Mouse (Mus musculus): ENCODE results near the gene Gm9195. TPM values are rescaled to one million over a fixed set of nuclear protein-coding genes. Genes with fewer than 3 reads are reported as not detected.

Gm9195 gene
- polyA plus RNA-seq, 1 experiment = not detected

- peaks cover 29% of the 10 kb centered on the region for H3K27me3 ChIP-seq (ENCODE audit: control insufficient read depth, insufficient read depth, insufficient read length)
- no peaks in the 10 kb centered on the region for H3K36me3 ChIP-seq (ENCODE audit: control insufficient read depth, insufficient read depth)
- no peaks in the 10 kb centered on the region for H3K79me2 ChIP-seq (ENCODE audit: control insufficient read depth, insufficient read depth)
- TF ChIP-seq CEBPB (IDR thresholded peaks at IDR 0.05; ENCODE audit: insufficient read depth, poor library complexity, severe bottlenecking) (no peak), TCF12 (IDR thresholded peaks at IDR 0.05; ENCODE audit: insufficient read depth, poor library complexity, severe bottlenecking) (no peak), SRF (IDR thresholded peaks at IDR 0.05; ENCODE audit: control insufficient read depth, insufficient read length, low read depth) (no peak), MYOD1 (IDR thresholded peaks at IDR 0.05; ENCODE audit: control insufficient read depth in 1 of 3, insufficient read length in 2 of 3, low read depth in 2 of 3) (no peak), USF1 (IDR thresholded peaks at IDR 0.05; ENCODE audit: low read depth) (no peak), TCF3 (IDR thresholded peaks at IDR 0.05; ENCODE audit: insufficient read length, low read depth) (no peak), MYOG (IDR thresholded peaks at IDR 0.05; ENCODE audit: control insufficient read depth in 1 of 3, insufficient read depth in 1 of 3, insufficient read length in 2 of 3, low read depth in 2 of 3) (no peak), REST (IDR thresholded peaks at IDR 0.05; ENCODE audit: insufficient read depth, insufficient read length) (no peak), POLR2AphosphoS2 (IDR thresholded peaks at IDR 0.05; ENCODE audit: insufficient read length, low read depth) (no peak), POLR2A (IDR thresholded peaks at IDR 0.05; ENCODE audit: insufficient read length, low read depth) (no peak), E2F4 (IDR thresholded peaks at IDR 0.05; ENCODE audit: insufficient read depth) (no peak), MAX (IDR thresholded peaks at IDR 0.05; ENCODE audit: low read depth) (no peak)
- no peak overlapping the region for H3K4me3 ChIP-seq
- H3K4me2 ChIP-seq (ENCODE audit: low read depth) = no peak overlapping the region
- H3ac ChIP-seq (ENCODE audit: control insufficient read depth, insufficient read length) = no peak overlapping the region
Observed at GRCm38 (mm10) chr14:72440436-72440835, 51.2 kb downstream of the Gm9195 start.

- H3K36me3 ChIP-seq (ENCODE audit: control insufficient read depth, insufficient read depth) = no peaks in the 10 kb centered on the region
Observed at GRCm38 (mm10) chr14:72438976-72439375, 52.7 kb downstream of the Gm9195 start.

GRCm38 (mm10) chr14:72389696-72390095 is 101.9 kb downstream of the Gm9195 start:
- no peaks in the 10 kb centered on the region for H3K27me3 ChIP-seq (ENCODE audit: control insufficient read depth, insufficient read depth, insufficient read length)
- no peak overlapping the region for H3ac ChIP-seq (ENCODE audit: control insufficient read depth, insufficient read length)

More at GRCm38 (mm10) chr14:72438976-72439375, 52.7 kb downstream of the Gm9195 start:
- H3K4me3 ChIP-seq = no peak overlapping the region
- H3ac ChIP-seq (ENCODE audit: control insufficient read depth, insufficient read length) = no peak overlapping the region
- TF ChIP-seq REST (IDR thresholded peaks at IDR 0.05; ENCODE audit: insufficient read depth, insufficient read length) (no peak), E2F4 (IDR thresholded peaks at IDR 0.05; ENCODE audit: insufficient read depth) (no peak), MAX (IDR thresholded peaks at IDR 0.05; ENCODE audit: low read depth) (no peak), TCF12 (IDR thresholded peaks at IDR 0.05; ENCODE audit: insufficient read depth, poor library complexity, severe bottlenecking) (no peak), TCF3 (IDR thresholded peaks at IDR 0.05; ENCODE audit: insufficient read length, low read depth) (no peak), POLR2A (IDR thresholded peaks at IDR 0.05; ENCODE audit: insufficient read length, low read depth) (no peak), SRF (IDR thresholded peaks at IDR 0.05; ENCODE audit: control insufficient read depth, insufficient read length, low read depth) (no peak), USF1 (IDR thresholded peaks at IDR 0.05; ENCODE audit: low read depth) (no peak), MYOD1 (IDR thresholded peaks at IDR 0.05; ENCODE audit: control insufficient read depth in 1 of 3, insufficient read length in 2 of 3, low read depth in 2 of 3) (no peak), MYOG (IDR thresholded peaks at IDR 0.05; ENCODE audit: control insufficient read depth in 1 of 3, insufficient read depth in 1 of 3, insufficient read length in 2 of 3, low read depth in 2 of 3) (no peak), POLR2AphosphoS2 (IDR thresholded peaks at IDR 0.05; ENCODE audit: insufficient read length, low read depth) (no peak), CEBPB (IDR thresholded peaks at IDR 0.05; ENCODE audit: insufficient read depth, poor library complexity, severe bottlenecking) (no peak)
- H3K79me2 ChIP-seq (ENCODE audit: control insufficient read depth, insufficient read depth) = no peaks in the 10 kb centered on the region
- H3K27me3 ChIP-seq (ENCODE audit: control insufficient read depth, insufficient read depth, insufficient read length) = peaks cover 28% of the 10 kb centered on the region
- H3K4me2 ChIP-seq (ENCODE audit: low read depth) = no peak overlapping the region

GRCm38 (mm10) chr14:72389288-72389687 is 102.3 kb downstream of the Gm9195 start:
- no peaks in the 10 kb centered on the region for H3K27me3 ChIP-seq (ENCODE audit: control insufficient read depth, insufficient read depth, insufficient read length)
- no peak overlapping the region for H3K4me2 ChIP-seq (ENCODE audit: low read depth)
- no peak overlapping the region for H3K4me3 ChIP-seq
- TF ChIP-seq POLR2AphosphoS2 (IDR thresholded peaks at IDR 0.05; ENCODE audit: insufficient read length, low read depth) (no peak), CEBPB (IDR thresholded peaks at IDR 0.05; ENCODE audit: insufficient read depth, poor library complexity, severe bottlenecking) (no peak), MAX (IDR thresholded peaks at IDR 0.05; ENCODE audit: low read depth) (no peak), USF1 (IDR thresholded peaks at IDR 0.05; ENCODE audit: low read depth) (no peak), E2F4 (IDR thresholded peaks at IDR 0.05; ENCODE audit: insufficient read depth) (no peak), TCF12 (IDR thresholded peaks at IDR 0.05; ENCODE audit: insufficient read depth, poor library complexity, severe bottlenecking) (no peak), MYOD1 (IDR thresholded peaks at IDR 0.05; ENCODE audit: control insufficient read depth in 1 of 3, insufficient read length in 2 of 3, low read depth in 2 of 3) (no peak), MYOG (IDR thresholded peaks at IDR 0.05; ENCODE audit: control insufficient read depth in 1 of 3, insufficient read depth in 1 of 3, insufficient read length in 2 of 3, low read depth in 2 of 3) (no peak), TCF3 (IDR thresholded peaks at IDR 0.05; ENCODE audit: insufficient read length, low read depth) (no peak), SRF (IDR thresholded peaks at IDR 0.05; ENCODE audit: control insufficient read depth, insufficient read length, low read depth) (no peak), POLR2A (IDR thresholded peaks at IDR 0.05; ENCODE audit: insufficient read length, low read depth) (no peak), REST (IDR thresholded peaks at IDR 0.05; ENCODE audit: insufficient read depth, insufficient read length) (no peak)
- no peaks in the 10 kb centered on the region for H3K79me2 ChIP-seq (ENCODE audit: control insufficient read depth, insufficient read depth)
- no peaks in the 10 kb centered on the region for H3K36me3 ChIP-seq (ENCODE audit: control insufficient read depth, insufficient read depth)
- H3ac ChIP-seq (ENCODE audit: control insufficient read depth, insufficient read length) = no peak overlapping the region

More at GRCm38 (mm10) chr14:72389696-72390095, 101.9 kb downstream of the Gm9195 start:
- no peak overlapping the region for H3K4me2 ChIP-seq (ENCODE audit: low read depth)
- no peaks in the 10 kb centered on the region for H3K36me3 ChIP-seq (ENCODE audit: control insufficient read depth, insufficient read depth)
- no peaks in the 10 kb centered on the region for H3K79me2 ChIP-seq (ENCODE audit: control insufficient read depth, insufficient read depth)
- TF ChIP-seq SRF (IDR thresholded peaks at IDR 0.05; ENCODE audit: control insufficient read depth, insufficient read length, low read depth) = no peak
- no peak for TF ChIP-seq MYOD1 (IDR thresholded peaks at IDR 0.05; ENCODE audit: control insufficient read depth in 1 of 3, insufficient read length in 2 of 3, low read depth in 2 of 3)
- no peak for TF ChIP-seq USF1 (IDR thresholded peaks at IDR 0.05; ENCODE audit: low read depth)
- TF ChIP-seq MYOG (IDR thresholded peaks at IDR 0.05; ENCODE audit: control insufficient read depth in 1 of 3, insufficient read depth in 1 of 3, insufficient read length in 2 of 3, low read depth in 2 of 3) = no peak
- TF ChIP-seq REST (IDR thresholded peaks at IDR 0.05; ENCODE audit: insufficient read depth, insufficient read length) = no peak
- TF ChIP-seq TCF3 (IDR thresholded peaks at IDR 0.05; ENCODE audit: insufficient read length, low read depth) = no peak
- TF ChIP-seq E2F4 (IDR thresholded peaks at IDR 0.05; ENCODE audit: insufficient read depth) = no peak
- TF ChIP-seq POLR2AphosphoS2 (IDR thresholded peaks at IDR 0.05; ENCODE audit: insufficient read length, low read depth) = no peak
- TF ChIP-seq TCF12 (IDR thresholded peaks at IDR 0.05; ENCODE audit: insufficient read depth, poor library complexity, severe bottlenecking) = no peak
- no peak for TF ChIP-seq CEBPB (IDR thresholded peaks at IDR 0.05; ENCODE audit: insufficient read depth, poor library complexity, severe bottlenecking)
- TF ChIP-seq MAX (IDR thresholded peaks at IDR 0.05; ENCODE audit: low read depth) = no peak
- TF ChIP-seq POLR2A (IDR thresholded peaks at IDR 0.05; ENCODE audit: insufficient read length, low read depth) = no peak
- no peak overlapping the region for H3K4me3 ChIP-seq
